Mouse (Mus musculus) intestine, postnatal 0 days (tissue): ENCODE data around the gene Slc22a16. TPM values are rescaled to one million over a fixed set of nuclear protein-coding genes. Genes with fewer than 3 reads are reported as not detected.
A peak's percentile ranks its signal among the peaks of the same experiment; 100 is the strongest.

Experiments used
- ATAC-seq: fragments of 200-750 bp; cut with Nextera tagmentation; 2 replicates; pipeline ENCODE4 v1.8.0; 2017; ENCODE audit warnings: mild to moderate bottlenecking, moderate TSS enrichment, moderate library complexity
- H3K27ac ChIP-seq: fragments of 300-500 bp; sonication (generic); 2 replicates; pipeline ENCODE4 v1.5.1; 2014; ENCODE audit warnings: mild to moderate bottlenecking, low read depth, low read length, moderate library complexity
- H3K27me3 ChIP-seq: fragments of 300-500 bp; sonication (generic); replicated peaks from 2 replicates; pipeline ENCODE4 v1.6.1; 2014; ENCODE audit warnings: low read length, mixed read lengths; ENCODE audit not compliant: control insufficient read depth, insufficient read depth
- H3K36me3 ChIP-seq: fragments of 300-500 bp; sonication (generic); 2 replicates; pipeline ENCODE4 v1.6.1; 2014; ENCODE audit warnings: mild to moderate bottlenecking, moderate library complexity; ENCODE audit not compliant: control insufficient read depth, insufficient read depth
- H3K4me1 ChIP-seq: fragments of 300-500 bp; sonication (generic); replicated peaks from 2 replicates; pipeline ENCODE4 v1.6.1; 2014; ENCODE audit warnings: antibody characterized with exemption, low read length, mixed read lengths; ENCODE audit not compliant: control insufficient read depth, insufficient read depth
- H3K4me2 ChIP-seq: fragments of 300-500 bp; sonication (generic); replicated peaks from 2 replicates; pipeline ENCODE4 v1.6.1; 2014; ENCODE audit warnings: low read depth, mild to moderate bottlenecking, moderate library complexity
- H3K4me3 ChIP-seq: fragments of 300-500 bp; sonication (generic); 2 replicates; pipeline ENCODE4 v1.5.1; 2014; ENCODE audit warnings: low read depth, low read length
- H3K9ac ChIP-seq: fragments of 300-500 bp; sonication (generic); 2 replicates; pipeline ENCODE4 v1.6.1; 2014; ENCODE audit warnings: mild to moderate bottlenecking, low read depth, low read length
- H3K9me3 ChIP-seq: fragments of 300-500 bp; sonication (generic); 2 replicates; pipeline ENCODE4 v1.6.1; 2016; ENCODE audit warnings: mixed run types; ENCODE audit not compliant: control insufficient read depth
- CTCF ChIP-seq: sonication (generic); IDR thresholded peaks from 2 replicates; pipeline ENCODE4 v1.5.1; 2016; ENCODE audit warnings: low read depth, mild to moderate bottlenecking, control low read depth, antibody characterized with exemption, moderate library complexity
- whole genome bisulfite sequencing: fragments of 180-500 bp; shearing (Covaris S2); extraction: QIAGEN DNeasy Blood & Tissue Kit; methylation state at CpG from one replicate; pipeline ENCODE4 v1.1.7; 2014; 5-methylcytosine and 5-hydroxymethylcytosine counted together
- polyA plus RNA-seq: library from polyadenylated mRNA; unstranded; fragments of >200 nt; fragmentation: Nextera tagmentation; extraction: Ambion mirVana; gene quantifications from 2 replicates; pipeline ENCODE4 v1.2.1, GENCODE M21; 2015

The Slc22a16 gene
- polyA plus RNA-seq: not detected in 2 replicates

DNA sequence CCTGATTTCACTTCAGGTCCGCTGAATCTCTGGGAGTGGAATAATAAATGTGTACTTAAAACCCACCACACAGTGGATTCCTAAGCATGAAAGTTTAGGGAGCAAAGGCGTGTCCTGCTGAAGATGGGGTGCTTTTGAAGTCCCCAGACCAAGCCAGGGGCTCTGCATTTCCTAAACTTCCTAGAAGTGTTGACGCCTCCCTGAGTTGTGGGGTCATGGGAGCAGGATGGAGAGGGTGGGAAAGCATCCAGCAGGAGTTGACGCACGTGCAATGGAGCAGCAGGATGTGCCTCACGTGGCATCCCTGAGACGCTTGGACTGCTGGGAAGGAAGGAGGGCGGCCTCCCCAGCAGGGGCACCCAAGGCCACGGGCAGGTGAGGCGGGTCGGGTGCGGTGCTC is at the start of gene Slc22a16:
Slc22a16 (plus strand) TSS at position 301 of the 400 bp plus-strand sequence.
- Histone ChIP-seq H3K4me2 (no peak within 1 kb of the TSS), H3K4me3 (no peak within 1 kb of the TSS), H3K27ac (no peak within 1 kb of the TSS), H3K9ac (no peak within 1 kb of the TSS), H3K36me3 (no peaks in the 10 kb centered on the region), H3K9me3 (no peaks in the 10 kb centered on the region), H3K4me1 (peaks cover 2% of the 10 kb centered on the region; the same call in 1 of the 2 replicates), H3K27me3 (no peaks in the 10 kb centered on the region)
- 90% methylated on average over 12 of the region's 12 CpGs for WGBS
- no peak for ATAC-seq
- no peak for TF ChIP-seq CTCF

DNA sequence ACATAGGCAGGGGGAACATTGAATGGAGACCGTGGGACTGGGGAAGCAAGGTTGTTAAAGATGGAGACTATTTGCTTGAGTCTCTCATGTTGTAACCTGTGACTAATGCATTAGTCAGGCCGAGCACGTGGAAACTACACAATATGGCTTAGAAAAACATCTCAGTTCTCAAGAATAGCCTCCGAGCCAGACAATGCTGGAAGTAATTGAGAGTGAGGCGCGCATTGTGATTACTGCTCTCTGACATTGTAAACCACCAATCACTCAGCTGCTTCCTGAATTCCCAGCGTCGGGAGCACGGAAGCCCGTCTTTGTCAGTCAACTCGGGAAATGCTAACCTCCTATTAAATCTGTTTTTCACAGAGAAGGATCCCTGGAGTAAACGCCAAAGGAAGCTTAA is 48.6 kb upstream of the Slc22a16 start:
- Histone ChIP-seq H3K4me2 (no peak overlapping the region), H3K9ac (no peak overlapping the region), H3K4me1 (no peaks in the 10 kb centered on the region), H3K36me3 (no peaks in the 10 kb centered on the region), H3K9me3 (no peaks in the 10 kb centered on the region), H3K4me3 (no peak overlapping the region), H3K27ac (no peak overlapping the region), H3K27me3 (no peaks in the 10 kb centered on the region)
- no peak for ATAC-seq
- WGBS: 46% methylated on average over 12 of the region's 12 CpGs
- TF ChIP-seq CTCF: no peak

DNA sequence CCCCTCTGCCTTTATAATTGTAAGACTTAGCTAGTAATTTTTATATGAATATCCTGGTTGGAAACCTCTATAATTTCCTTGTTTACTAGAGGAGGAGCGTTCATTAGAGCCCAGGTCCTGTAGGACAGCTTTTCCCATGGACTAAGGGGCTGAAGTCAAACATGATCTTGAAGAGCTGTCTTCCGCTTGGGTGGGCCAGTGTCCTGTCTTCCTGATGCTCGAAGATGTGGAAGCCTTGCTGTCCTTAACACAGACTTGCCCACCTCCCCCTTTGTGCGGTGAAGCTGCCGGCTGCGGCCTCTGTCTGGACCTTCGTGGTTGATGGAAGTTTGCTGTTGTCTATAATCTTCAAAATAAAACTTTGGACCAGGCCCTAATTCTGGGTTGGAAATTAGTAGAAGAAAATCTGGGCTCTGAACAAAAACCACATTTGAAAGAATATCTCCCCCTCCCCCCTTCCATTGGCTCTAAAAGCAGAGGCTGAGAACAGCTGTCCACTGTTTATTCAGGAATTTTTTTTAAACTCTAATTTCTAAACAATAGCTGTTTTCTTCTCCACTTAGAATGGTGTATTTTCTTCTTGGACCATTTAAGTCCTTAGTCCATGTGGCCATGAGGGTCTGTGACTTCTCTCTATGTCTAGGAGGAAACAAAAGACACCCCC is 46.7 kb upstream of the Slc22a16 start:
- Histone ChIP-seq H3K9ac (no peak overlapping the region), H3K27ac (no peak overlapping the region; the same call in none of the 2 replicates), H3K36me3 (no peaks in the 10 kb centered on the region), H3K27me3 (no peaks in the 10 kb centered on the region), H3K4me3 (no peak overlapping the region), H3K4me2 (no peak overlapping the region), H3K4me1 (no peaks in the 10 kb centered on the region), H3K9me3 (no peaks in the 10 kb centered on the region)
- TF ChIP-seq CTCF: no peak
- no peak for ATAC-seq
- 61% methylated on average over 7 of the region's 7 CpGs for WGBS

DNA sequence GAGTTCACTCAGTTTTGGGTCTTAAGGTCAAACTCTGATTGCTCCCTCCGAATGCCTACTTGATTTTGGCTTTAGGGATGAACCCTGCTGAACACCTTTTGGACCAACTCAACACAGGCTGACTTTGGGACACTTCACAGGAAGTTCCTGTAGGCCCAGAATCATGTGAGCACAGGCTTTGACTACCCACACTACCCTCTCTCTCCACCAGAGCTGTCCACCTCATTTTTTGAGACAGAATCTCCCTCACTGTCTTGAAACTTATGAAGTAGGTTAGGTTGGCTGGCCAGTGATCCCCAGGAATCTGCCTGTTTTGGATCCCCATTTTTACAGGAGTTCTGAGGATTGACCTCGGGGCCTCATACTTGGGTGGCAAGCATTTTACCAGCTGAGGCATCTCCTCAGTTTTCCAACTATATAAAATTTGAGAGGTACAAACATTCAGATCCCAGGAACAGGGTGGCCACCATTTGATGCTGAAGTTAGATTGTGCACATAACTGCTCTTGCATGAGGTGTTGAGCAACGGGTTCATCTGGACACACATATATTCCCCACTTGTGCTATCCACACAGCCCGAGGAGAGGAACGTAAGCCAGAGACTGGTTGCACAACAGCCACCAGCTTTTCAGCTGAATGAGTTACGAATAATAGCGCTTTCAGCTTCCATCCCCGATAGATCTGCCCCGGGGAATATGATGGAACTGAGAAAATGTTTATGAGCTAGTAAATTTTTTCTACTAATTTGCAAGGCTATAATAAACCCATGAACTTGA is 45.9 kb upstream of the Slc22a16 start:
- peak; percentile 17; the same call in 1 of the 2 replicates for TF ChIP-seq CTCF
- no peaks in the 10 kb centered on the region for H3K9me3 ChIP-seq
- ATAC-seq: no peak
- H3K4me2 ChIP-seq: no peak overlapping the region
- 70% methylated on average over 9 of the region's 9 CpGs for WGBS
- no peaks in the 10 kb centered on the region for H3K36me3 ChIP-seq
- no peaks in the 10 kb centered on the region for H3K4me1 ChIP-seq
- no peak overlapping the region for H3K9ac ChIP-seq
- no peak overlapping the region for H3K4me3 ChIP-seq
- no peak overlapping the region for H3K27ac ChIP-seq
- no peaks in the 10 kb centered on the region for H3K27me3 ChIP-seq

GRCm38 (mm10) chr10:40524991-40525390 is 45.1 kb upstream of the Slc22a16 start:
- no peaks in the 10 kb centered on the region for H3K9me3 ChIP-seq
- H3K36me3 ChIP-seq: no peaks in the 10 kb centered on the region
- no peak overlapping the region for H3K4me2 ChIP-seq
- TF ChIP-seq CTCF: peak; percentile 82
- no peaks in the 10 kb centered on the region for H3K4me1 ChIP-seq
- ATAC-seq: no peak
- H3K9ac ChIP-seq: no peak overlapping the region
- H3K27me3 ChIP-seq: no peaks in the 10 kb centered on the region
- no peak overlapping the region for H3K27ac ChIP-seq
- 28% methylated on average over 10 of the region's 10 CpGs for WGBS
- H3K4me3 ChIP-seq: no peak overlapping the region

- H3K27me3 ChIP-seq: no peaks in the 10 kb centered on the region
- H3K9me3 ChIP-seq: no peaks in the 10 kb centered on the region
- H3K4me1 ChIP-seq: no peaks in the 10 kb centered on the region
- ATAC-seq: no peak
- no peak overlapping the region for H3K4me3 ChIP-seq
- no peaks in the 10 kb centered on the region for H3K36me3 ChIP-seq
- 63% methylated on average over 9 of the region's 9 CpGs for WGBS
- H3K4me2 ChIP-seq: no peak overlapping the region
- H3K27ac ChIP-seq: no peak overlapping the region
- no peak overlapping the region for H3K9ac ChIP-seq
- no peak for TF ChIP-seq CTCF
These were observed 44.5 kb upstream of the Slc22a16 start for GRCm38 (mm10) chr10:40525616-40526155.
